Comparison of ENCODE assay signal across 8 mouse cellular contexts in the genomic region with DNA sequence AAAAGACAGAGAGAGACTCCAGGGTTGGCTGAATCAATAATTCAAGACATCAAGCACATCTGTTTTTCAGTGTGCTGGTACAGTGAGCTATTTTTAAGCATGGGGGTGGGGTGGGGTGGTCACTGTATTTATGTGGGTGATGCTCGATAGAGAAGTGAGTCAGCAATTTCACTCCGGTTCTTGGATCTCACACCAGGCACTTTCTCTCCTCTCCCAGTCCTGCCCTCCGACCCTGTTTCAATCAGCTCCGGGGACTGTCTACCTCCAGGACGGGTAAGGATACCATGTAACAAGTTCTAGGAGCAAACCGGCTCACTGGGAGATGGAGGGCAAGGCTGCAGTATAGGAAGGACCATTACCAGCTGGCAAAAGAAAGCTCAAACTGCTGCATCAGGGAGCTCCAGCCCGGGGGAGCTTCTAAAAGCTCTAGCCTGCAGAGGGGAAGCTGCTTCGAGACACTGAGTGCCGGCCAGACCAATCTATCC. TPM values are rescaled to one million over a fixed set of nuclear protein-coding genes. Genes with fewer than 3 reads are reported as not detected.
A peak's percentile ranks its signal among the peaks of the same experiment; 100 is the strongest.
DNase-seq lines count a peak whose midpoint lies in the region; ATAC-seq and TF ChIP-seq lines count a peak whose summit lies in the region.

No protein-coding gene starts in this region.

- peak overlapping the region; percentile 83 for H3K27ac ChIP-seq in embryonic facial prominence, embryonic 13.5 days
- peak overlapping the region; percentile 91 for H3K27ac ChIP-seq in liver, embryonic 14.5 days
- H3K27ac ChIP-seq in forebrain, embryonic 16.5 days (ENCODE audit: low read length), result no peak overlapping the region

- TF ChIP-seq EP300 in liver, embryonic 14.5 days (IDR thresholded peaks at IDR 0.05; ENCODE audit: low read depth), result peak; percentile 48; the same call in 1 of the 2 replicates

- H3K4me1 ChIP-seq in embryonic facial prominence, embryonic 13.5 days, result peaks cover 32% of the 10 kb centered on the region
- H3K4me1 ChIP-seq in liver, embryonic 14.5 days (replicated peaks; ENCODE audit: control insufficient read depth in 2 of 2, insufficient read depth in 2 of 2, low read length in 1 of 2), result peaks cover 26 to 35% of the 10 kb centered on the region in 2 experiments
- 0 out of 2 replicates have a peak, but pooled peaks cover 2% of the 10 kb centered on the region for H3K4me1 ChIP-seq in forebrain, embryonic 16.5 days (replicated peaks; ENCODE audit: control insufficient read depth, insufficient read depth, low read length)

- ATAC-seq in embryonic facial prominence, embryonic 13.5 days (ENCODE audit: insufficient number of reproducible peaks, insufficient read depth, low FRiP score, low TSS enrichment, low read depth), result peak; percentile 21; the same call in 1 of the 2 replicates
- peak; percentile 82 for ATAC-seq in liver, embryonic 14.5 days (ENCODE audit: insufficient read depth)
- no peak for ATAC-seq in forebrain, embryonic 16.5 days

- peaks cover 9% of the 10 kb centered on the region; the same call in 1 of the 2 replicates for H3K36me3 ChIP-seq in embryonic facial prominence, embryonic 13.5 days
- peaks cover 9% of the 10 kb centered on the region for H3K36me3 ChIP-seq in liver, embryonic 14.5 days (replicated peaks; ENCODE audit: control insufficient read depth, insufficient read depth, low read depth)
- no peaks in the 10 kb centered on the region for H3K36me3 ChIP-seq in forebrain, embryonic 16.5 days (ENCODE audit: control insufficient read depth, insufficient read depth)

- no peak overlapping the region for H3K4me3 ChIP-seq in embryonic facial prominence, embryonic 13.5 days
- H3K4me3 ChIP-seq in liver, embryonic 14.5 days (ENCODE audit: insufficient read depth in 1 of 2, low read depth in 2 of 2, low read length in 2 of 2), result peak overlapping the region; percentile 65 to 71
- no peak overlapping the region for H3K4me3 ChIP-seq in forebrain, embryonic 16.5 days (replicated peaks; ENCODE audit: low read length)

- no peak for TF ChIP-seq CTCF in liver, embryonic 14.5 days (IDR thresholded peaks at IDR 0.05; ENCODE audit: low read depth)

- no peak overlapping the region for H3K9ac ChIP-seq in embryonic facial prominence, embryonic 13.5 days
- peak overlapping the region; percentile 76 for H3K9ac ChIP-seq in liver, embryonic 14.5 days (replicated peaks)
- no peak overlapping the region for H3K9ac ChIP-seq in forebrain, embryonic 16.5 days (replicated peaks; ENCODE audit: low read depth, low read length)

- peak; percentile 89 for DNase-seq in heart, adult 11 months
- no peak for DNase-seq in heart, postnatal 25 days (ENCODE audit: low spot score)
- peak; percentile 45 for DNase-seq in 416B (ENCODE audit: low read depth)
- peak; percentile 71 to 77 (median 73) for DNase-seq in liver, embryonic 14.5 days (ENCODE audit: low read depth in 3 of 3, low spot score in 3 of 3)
- DNase-seq in cerebellum, postnatal 25 days, result no peak
- DNase-seq in thymus, postnatal 36 days, result no peak

- WGBS in embryonic facial prominence, embryonic 13.5 days, result 39% methylated on average over 9 of the region's 9 CpGs
- 25% methylated on average over 9 of the region's 9 CpGs for WGBS in liver, embryonic 14.5 days (ENCODE audit: insufficient replicate concordance)
- 80% methylated on average over 9 of the region's 9 CpGs for WGBS in forebrain, embryonic 16.5 days

- H3K4me2 ChIP-seq in embryonic facial prominence, embryonic 13.5 days, result peak overlapping the region; percentile 7
- H3K4me2 ChIP-seq in liver, embryonic 14.5 days (ENCODE audit: low read depth), result peak overlapping the region; percentile 85
- no peak overlapping the region for H3K4me2 ChIP-seq in forebrain, embryonic 16.5 days (ENCODE audit: low read length)

- intact Hi-C loops in heart, postnatal 25 days (cut with DNase I), result no loop called here

- H3K9me3 ChIP-seq in embryonic facial prominence, embryonic 13.5 days, result no peaks in the 10 kb centered on the region
- H3K9me3 ChIP-seq in liver, embryonic 14.5 days (ENCODE audit: control insufficient read depth, low read length), result no peaks in the 10 kb centered on the region
- H3K9me3 ChIP-seq in forebrain, embryonic 16.5 days (ENCODE audit: control insufficient read depth, low read length), result no peaks in the 10 kb centered on the region

- H3K27me3 ChIP-seq in embryonic facial prominence, embryonic 13.5 days, result no peaks in the 10 kb centered on the region
- H3K27me3 ChIP-seq in liver, embryonic 14.5 days (ENCODE audit: control insufficient read depth, insufficient read depth, low read length), result no peaks in the 10 kb centered on the region
- no peaks in the 10 kb centered on the region for H3K27me3 ChIP-seq in forebrain, embryonic 16.5 days (replicated peaks; ENCODE audit: control insufficient read depth, insufficient read depth, low read length)

RNA-seq across cellular contexts. Expression of gene Uso1, which starts 10.6 kb away (rescaled TPM):
- total RNA-seq in heart, postnatal 25 days (2021), result 10 to 100 TPM; 38.2 to 38.3 TPM
- 45.4 and 47.0 TPM in 2 replicates for polyA plus RNA-seq in embryonic facial prominence, embryonic 13.5 days (2015; fragmentation: Nextera tagmentation; extraction: Ambion mirVana)
- 11.1 and 18.6 TPM in 2 replicates for polyA plus RNA-seq in liver, embryonic 14.5 days (2012; rRNA removed)
- polyA plus RNA-seq in liver, embryonic 14.5 days (2014; fragmentation: Nextera tagmentation; extraction: Ambion mirVana), result 14.3 and 14.7 TPM in 2 replicates
- polyA plus RNA-seq in forebrain, embryonic 16.5 days (2015; fragmentation: Nextera tagmentation; extraction: Ambion mirVana), result 39.2 and 43.9 TPM in 2 replicates

RNA-seq across cellular contexts. Expression of gene G3bp2, which starts 43.7 kb away (rescaled TPM):
- 10 to 100 TPM; 64.4 to 67.9 TPM for total RNA-seq in heart, postnatal 25 days (2021)
- 202 and 213 TPM in 2 replicates for polyA plus RNA-seq in embryonic facial prominence, embryonic 13.5 days (2015; fragmentation: Nextera tagmentation; extraction: Ambion mirVana)
- 12.5 and 19.0 TPM in 2 replicates for polyA plus RNA-seq in liver, embryonic 14.5 days (2012; rRNA removed)
- polyA plus RNA-seq in liver, embryonic 14.5 days (2014; fragmentation: Nextera tagmentation; extraction: Ambion mirVana), result 54.3 and 56.0 TPM in 2 replicates
- 345 and 376 TPM in 2 replicates for polyA plus RNA-seq in forebrain, embryonic 16.5 days (2015; fragmentation: Nextera tagmentation; extraction: Ambion mirVana)

Comparison
In these comparisons a context has a peak if more than half of its experiments do, and no peak if none do; other contexts are left out.
1. DNase-seq: peak in heart, adult 11 months (single experiment), 416B (single experiment) and liver, embryonic 14.5 days (3 of 3); none in heart, postnatal 25 days (single experiment), cerebellum, postnatal 25 days (0 of 2) and thymus, postnatal 36 days (0 of 2).
2. H3K4me3 ChIP-seq: peak in liver, embryonic 14.5 days (2 of 2); none in embryonic facial prominence, embryonic 13.5 days (single experiment) and forebrain, embryonic 16.5 days (single experiment).